Mouse (Mus musculus) liver, adult 2 months (tissue): ENCODE measurements around the gene Zfp277. TPM values are rescaled to one million over a fixed set of nuclear protein-coding genes. Genes with fewer than 3 reads are reported as not detected.

Experiments used
- DNase-seq: peaks from one replicate; pipeline ENCODE4 v3.0.0-alpha.2; 2011; ENCODE audit warnings: low read depth, low spot score; ENCODE audit errors: extremely low read depth
- H3K27ac ChIP-seq: fragments of 200-500 bp; replicated peaks from 2 replicates; pipeline ENCODE4 v1.5.1; 2012; ENCODE audit warnings: low read depth, mild to moderate bottlenecking, control low read depth, inconsistent platforms, low read length; ENCODE audit not compliant: insufficient read depth
- H3K27me3 ChIP-seq: fragments of 200-500 bp; 2 replicates; pipeline ENCODE4 v1.6.1; 2012; ENCODE audit warnings: mild to moderate bottlenecking, moderate library complexity, low read length, inconsistent platforms; ENCODE audit not compliant: control insufficient read depth, insufficient read depth
- H3K36me3 ChIP-seq: fragments of 200-500 bp; 2 replicates; pipeline ENCODE4 v1.6.1; 2012; ENCODE audit warnings: low read length, inconsistent platforms; ENCODE audit not compliant: control insufficient read depth, insufficient read depth
- H3K4me1 ChIP-seq: fragments of 200-500 bp; 2 replicates; pipeline ENCODE4 v1.6.1; 2011; ENCODE audit warnings: low read length; ENCODE audit not compliant: control insufficient read depth, insufficient read depth
- H3K4me3 ChIP-seq: fragments of 200-500 bp; 2 replicates; pipeline ENCODE4 v1.5.1; 2011; ENCODE audit warnings: low read depth, mild to moderate bottlenecking, control low read depth, low read length, moderate library complexity; ENCODE audit not compliant: insufficient read depth
- H3K79me2 ChIP-seq: fragments of 200-500 bp; 2 replicates; pipeline ENCODE4 v1.6.1; 2012; ENCODE audit warnings: inconsistent platforms, mild to moderate bottlenecking, low read length, moderate library complexity; ENCODE audit not compliant: control insufficient read depth, insufficient read depth
- H3K9ac ChIP-seq: fragments of 200-500 bp; 2 replicates; pipeline ENCODE4 v1.6.1; 2012; ENCODE audit warnings: low read depth, mild to moderate bottlenecking, control low read depth, inconsistent platforms, low read length
- CTCF ChIP-seq: fragments of 200-500 bp; IDR thresholded peaks from 2 replicates; pipeline ENCODE4 v1.5.1; 2011; ENCODE audit warnings: low read depth, low read length, control low read depth
- POLR2A ChIP-seq: fragments of 200-500 bp; IDR thresholded peaks from 2 replicates; pipeline ENCODE4 v1.6.1; 2011; ENCODE audit warnings: low read length, control low read depth; ENCODE audit not compliant: insufficient read depth; ENCODE audit errors: extremely low read depth
- WGBS: fragments of 180-500 bp; shearing (Covaris S2); methylation state at CpG from one replicate; pipeline ENCODE4 v1.1.7; 2018; 5-methylcytosine and 5-hydroxymethylcytosine counted together
- polyA plus RNA-seq: library from polyadenylated mRNA; depleted of rRNA; stranded (reverse); fragments of >200 nt; gene quantifications from 2 replicates; pipeline ENCODE4 v1.2.3, GENCODE M21; 2012
- total RNA-seq: library from RNA; depleted of rRNA; stranded (reverse); fragments of >200 nt; gene quantifications from 2 replicates; pipeline ENCODE4 v1.2.3, GENCODE M21; 2014

Gene Zfp277
- total and polyA plus RNA-seq, 2 experiments, result 3.3 to 14.0 TPM

DNA sequence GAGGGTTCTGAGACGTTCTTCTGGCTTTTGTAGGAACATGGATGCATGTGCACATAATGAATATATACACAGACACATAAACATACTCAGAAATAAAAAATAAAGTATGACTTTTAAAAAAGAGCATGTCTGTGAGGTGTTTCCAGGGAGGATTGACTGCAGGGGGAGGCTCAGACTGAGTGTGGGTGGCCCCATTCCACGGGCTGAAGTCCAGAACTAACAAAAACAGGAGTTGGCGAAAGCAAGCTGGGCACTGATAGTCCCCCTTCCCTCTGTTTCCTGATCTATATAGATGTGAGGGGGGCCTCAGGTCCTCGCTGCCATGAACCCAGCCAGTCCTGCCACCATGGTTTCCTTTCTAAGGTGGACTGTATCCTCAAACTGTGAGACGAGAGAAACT is 57.9 kb downstream of the Zfp277 start:
- no peak for DNase-seq
- no peaks in the 10 kb centered on the region; the same call in 1 of the 2 replicates for H3K36me3 ChIP-seq
- H3K9ac ChIP-seq, result no peak overlapping the region
- H3K79me2 ChIP-seq, result peaks cover 3% of the 10 kb centered on the region; the same call in 1 of the 2 replicates
- TF ChIP-seq CTCF (no peak), POLR2A (no peak)
- no peak overlapping the region for H3K4me3 ChIP-seq
- no peaks in the 10 kb centered on the region for H3K27me3 ChIP-seq
- no peak overlapping the region for H3K27ac ChIP-seq
- WGBS, result 61% methylated on average over 5 of the region's 5 CpGs
- H3K4me1 ChIP-seq, result no peaks in the 10 kb centered on the region

DNA sequence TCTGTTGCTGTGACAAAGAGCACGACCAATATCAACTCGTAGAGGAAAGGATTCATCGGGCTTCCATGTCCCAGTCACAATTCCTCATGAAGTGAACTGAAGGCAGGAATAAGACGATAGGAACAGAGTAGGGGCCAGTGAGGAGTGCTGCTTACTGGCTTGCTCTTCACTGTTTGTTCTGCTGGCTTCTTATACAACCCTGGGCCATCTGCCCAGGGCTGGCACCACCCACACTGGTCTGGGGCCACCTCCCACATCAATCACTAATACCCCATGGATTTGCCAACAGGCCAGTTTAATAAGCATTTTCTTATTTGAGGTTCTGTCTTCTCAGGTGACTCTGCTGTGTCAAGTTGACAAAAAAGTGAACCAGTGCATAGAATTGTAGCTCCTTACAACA is 60.4 kb downstream of the Zfp277 start:
- peaks cover 3% of the 10 kb centered on the region; the same call in 1 of the 2 replicates for H3K79me2 ChIP-seq
- peak; percentile 54 for DNase-seq
- no peak overlapping the region for H3K9ac ChIP-seq
- no peaks in the 10 kb centered on the region for H3K4me1 ChIP-seq
- no peaks in the 10 kb centered on the region for H3K27me3 ChIP-seq
- no peak for TF ChIP-seq CTCF
- TF ChIP-seq POLR2A, result no peak
- 81% methylated on average over 4 of the region's 4 CpGs for whole genome bisulfite sequencing
- H3K27ac ChIP-seq, result no peak overlapping the region
- no peak overlapping the region for H3K4me3 ChIP-seq
- H3K36me3 ChIP-seq, result no peaks in the 10 kb centered on the region; the same call in 1 of the 2 replicates

DNA sequence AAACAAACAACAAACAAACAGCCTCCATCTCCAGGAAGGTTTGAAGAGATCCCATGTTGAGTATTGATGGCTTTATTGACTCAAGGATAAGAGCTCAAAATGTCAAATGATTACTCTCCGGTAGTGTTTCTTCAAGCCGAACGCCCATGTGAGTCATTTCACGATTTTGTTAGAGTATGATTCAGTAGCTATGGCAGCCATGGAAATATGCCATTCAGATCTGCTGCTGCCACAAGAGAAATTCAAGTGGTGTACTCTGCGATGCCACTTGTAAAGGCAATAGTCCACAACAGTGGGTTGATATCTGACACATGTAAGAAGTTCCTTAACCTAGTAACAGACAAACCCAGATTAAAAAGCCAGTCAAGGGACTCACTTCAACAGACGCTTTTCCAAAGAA is 62.0 kb downstream of the Zfp277 start:
- no peak overlapping the region for H3K9ac ChIP-seq
- no peaks in the 10 kb centered on the region for H3K4me1 ChIP-seq
- no peak for TF ChIP-seq POLR2A
- no peak for TF ChIP-seq CTCF
- no peaks in the 10 kb centered on the region for H3K27me3 ChIP-seq
- no peak overlapping the region for H3K27ac ChIP-seq
- H3K4me3 ChIP-seq, result no peak overlapping the region
- no peak for DNase-seq
- H3K79me2 ChIP-seq, result peaks cover 3% of the 10 kb centered on the region; the same call in 1 of the 2 replicates
- WGBS, result 95% methylated on average over 6 of the region's 6 CpGs
- H3K36me3 ChIP-seq, result peaks cover 2% of the 10 kb centered on the region; the same call in 1 of the 2 replicates

DNA sequence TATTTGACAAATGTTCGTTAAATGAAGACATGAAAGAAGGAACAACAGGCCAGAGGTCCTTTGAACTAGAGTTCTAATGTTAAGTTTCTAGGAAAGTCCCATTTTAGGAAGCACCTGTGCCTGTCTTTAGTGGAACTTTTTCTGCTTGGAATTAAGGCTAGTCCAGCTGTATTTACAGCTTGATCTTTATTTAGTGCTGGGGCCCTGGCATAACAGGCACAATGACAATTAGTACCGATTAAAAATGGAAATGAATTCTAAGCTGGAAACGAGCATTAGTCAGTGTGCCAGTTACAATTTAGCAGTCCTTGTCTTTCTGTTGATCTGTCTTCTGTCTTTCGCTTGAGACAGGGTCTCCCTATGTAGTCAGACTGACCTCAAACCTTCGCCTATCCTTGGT is 63.2 kb downstream of the Zfp277 start:
- 91% methylated on average over 5 of the region's 5 CpGs for WGBS
- no peak overlapping the region for H3K4me3 ChIP-seq
- peaks cover 3% of the 10 kb centered on the region; the same call in 1 of the 2 replicates for H3K79me2 ChIP-seq
- DNase-seq, result no peak
- no peaks in the 10 kb centered on the region for H3K4me1 ChIP-seq
- H3K36me3 ChIP-seq, result peaks cover 10% of the 10 kb centered on the region; the same call in 1 of the 2 replicates
- H3K27ac ChIP-seq, result no peak overlapping the region
- H3K9ac ChIP-seq, result no peak overlapping the region
- TF ChIP-seq CTCF, result no peak
- no peak for TF ChIP-seq POLR2A
- H3K27me3 ChIP-seq, result no peaks in the 10 kb centered on the region

DNA sequence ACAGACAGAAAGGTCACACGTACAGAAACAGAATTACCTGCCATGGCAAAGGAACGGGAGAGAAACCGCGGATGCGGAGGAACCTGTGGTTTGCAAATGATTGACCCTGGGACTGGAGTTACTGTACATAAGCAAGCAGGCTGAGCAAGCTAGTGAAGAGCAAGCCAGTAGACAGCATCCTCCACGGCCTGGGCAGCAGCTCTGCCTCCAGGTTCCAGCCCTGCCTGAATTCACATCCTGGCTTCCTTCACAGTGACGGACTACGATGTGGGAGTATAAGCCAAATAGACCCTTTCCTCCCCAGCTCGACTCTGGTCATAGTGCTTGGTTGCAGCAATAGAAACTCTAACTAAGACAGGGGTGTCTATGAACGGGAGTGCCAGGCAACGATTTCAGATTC is 63.9 kb downstream of the Zfp277 start:
- no peaks in the 10 kb centered on the region for H3K27me3 ChIP-seq
- H3K79me2 ChIP-seq, result peaks cover 3% of the 10 kb centered on the region; the same call in 1 of the 2 replicates
- 87% methylated on average over 11 of the region's 11 CpGs for WGBS
- no peak for DNase-seq
- H3K27ac ChIP-seq, result no peak overlapping the region
- H3K4me3 ChIP-seq, result no peak overlapping the region
- no peaks in the 10 kb centered on the region for H3K4me1 ChIP-seq
- H3K9ac ChIP-seq, result no peak overlapping the region
- peaks cover 12% of the 10 kb centered on the region; the same call in 1 of the 2 replicates for H3K36me3 ChIP-seq
- TF ChIP-seq POLR2A (no peak), CTCF (no peak)

DNA sequence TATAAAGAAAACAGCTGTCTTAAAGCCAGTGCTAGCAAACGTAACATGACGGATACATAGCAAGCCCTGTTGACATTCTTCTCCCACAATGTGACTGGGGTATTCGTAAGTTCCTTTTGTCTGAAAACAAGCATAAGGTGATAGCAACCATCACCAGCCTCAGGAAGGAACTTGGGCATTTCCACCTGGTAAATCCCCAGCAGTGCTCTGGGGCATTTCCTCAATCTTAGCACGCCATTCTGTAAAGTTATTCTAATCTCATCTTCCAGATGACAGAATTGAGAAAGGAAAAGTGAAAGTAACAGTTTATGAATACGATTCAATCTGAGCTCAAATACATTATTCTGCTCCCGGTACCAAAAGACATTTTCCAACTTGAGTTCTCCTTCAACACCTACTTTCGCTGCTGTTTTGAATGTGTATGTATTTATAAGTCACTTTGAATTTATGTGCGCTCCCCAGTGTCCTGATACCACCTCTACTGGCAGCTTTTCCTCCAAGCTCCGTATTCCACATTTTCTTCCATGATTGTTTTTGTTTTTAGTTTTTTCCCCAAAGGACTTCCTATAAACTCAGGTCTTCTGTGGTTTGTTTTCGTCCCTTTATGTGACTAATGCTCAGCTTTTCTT is 64.4 kb downstream of the Zfp277 start:
- H3K4me3 ChIP-seq, result peak overlapping the region; percentile 42; the same call in 1 of the 2 replicates
- peaks cover 3% of the 10 kb centered on the region; the same call in 1 of the 2 replicates for H3K79me2 ChIP-seq
- TF ChIP-seq CTCF, result no peak
- TF ChIP-seq POLR2A, result no peak
- WGBS, result 83% methylated on average over 10 of the region's 10 CpGs
- peaks cover 12% of the 10 kb centered on the region; the same call in 1 of the 2 replicates for H3K36me3 ChIP-seq
- H3K27me3 ChIP-seq, result no peaks in the 10 kb centered on the region
- DNase-seq, result no peak
- no peaks in the 10 kb centered on the region for H3K4me1 ChIP-seq
- no peak overlapping the region for H3K9ac ChIP-seq
- no peak overlapping the region for H3K27ac ChIP-seq
